Mouse (Mus musculus): Measurements from ENCODE around the gene Pkn2. TPM values are rescaled to one million over a fixed set of nuclear protein-coding genes. Genes with fewer than 3 reads are reported as not detected.

The Pkn2 gene
- total RNA-seq, 4 experiments from 2014 or later: 46.9 to 58.3 (median 49.8) TPM

GRCm38 (mm10) chr3:142834024-142834423, 47.8 kb downstream of the Pkn2 start:
- no peak for DNase-seq (ENCODE audit: low spot score in 2 of 2)

- no peak for DNase-seq (ENCODE audit: low spot score in 2 of 2)
Observed at GRCm38 (mm10) chr3:142832910-142833309, 48.9 kb downstream of the Pkn2 start.

DNA sequence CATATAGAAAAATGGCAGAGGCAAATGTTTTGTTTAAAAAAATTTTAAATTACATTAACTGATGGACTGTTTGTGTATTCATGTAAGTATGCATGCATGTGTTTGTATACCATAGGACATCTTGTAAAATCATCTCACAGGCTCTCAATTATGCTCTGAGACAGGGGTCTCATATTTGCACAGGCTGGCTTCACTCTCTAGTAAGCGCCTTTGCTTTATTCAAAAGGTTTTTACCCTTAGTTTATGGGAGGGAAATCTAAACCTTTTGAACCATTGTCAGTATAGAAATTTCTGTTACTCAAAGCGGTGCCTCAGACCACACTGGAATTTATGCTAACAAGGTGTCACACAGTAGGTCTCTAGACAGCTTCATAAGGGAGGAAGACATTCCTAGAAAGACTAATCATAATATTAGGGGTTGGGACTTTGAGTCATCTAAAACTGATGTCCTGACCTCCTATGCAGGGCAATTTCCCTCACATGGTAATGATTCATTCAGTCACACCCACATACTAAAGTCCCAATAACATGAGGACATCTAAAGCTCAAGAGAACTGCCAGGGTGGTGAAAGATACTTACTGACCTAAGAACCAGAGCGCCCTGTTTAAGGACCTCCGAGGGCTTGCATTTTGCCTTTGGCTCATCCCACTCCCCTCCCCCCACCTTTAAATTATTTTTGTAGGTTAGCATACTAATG, 55.2 kb downstream of the Pkn2 start:
- no peak for DNase-seq (ENCODE audit: low spot score in 2 of 2)

- DNase-seq (ENCODE audit: low spot score in 2 of 2): no peak
Observed at GRCm38 (mm10) chr3:142823606-142824005, 58.2 kb downstream of the Pkn2 start.

DNA sequence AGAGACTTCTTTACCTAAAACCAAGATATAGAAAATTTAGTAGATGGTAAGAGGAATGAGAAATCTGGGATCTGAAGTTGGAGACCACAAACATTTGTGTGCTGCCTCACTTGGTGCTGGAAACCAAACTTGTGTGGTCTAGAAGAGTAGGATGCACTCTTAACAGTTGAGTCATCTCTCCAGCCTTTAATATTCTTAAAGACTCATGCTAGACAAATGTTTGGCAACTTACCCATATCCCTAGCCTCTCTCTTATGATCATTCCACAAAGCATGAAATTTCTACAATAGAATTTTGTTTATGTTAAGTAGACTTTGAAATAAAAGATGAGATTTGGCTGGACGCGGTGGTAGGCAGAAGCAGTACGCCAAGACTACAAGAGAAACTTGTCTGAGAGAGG, 64.3 kb downstream of the Pkn2 start:
- DNase-seq (ENCODE audit: low spot score in 2 of 2): no peak

- DNase-seq (ENCODE audit: low spot score in 2 of 2): no peak
Observed at GRCm38 (mm10) chr3:142811582-142811981, 70.2 kb downstream of the Pkn2 start.

- no peak for DNase-seq (ENCODE audit: low spot score in 2 of 2)
Observed at GRCm38 (mm10) chr3:142795587-142795986, 86.2 kb downstream of the Pkn2 start.

GRCm38 (mm10) chr3:142786423-142787072, 95.3 kb downstream of the Pkn2 start:
- DNase-seq (ENCODE audit: low spot score in 2 of 2): no peak

GRCm38 (mm10) chr3:142777227-142777626, 104.6 kb downstream of the Pkn2 start:
- DNase-seq (ENCODE audit: low spot score in 2 of 2): no peak

- DNase-seq (ENCODE audit: low spot score in 2 of 2): no peak
Observed at GRCm38 (mm10) chr3:142773538-142774191, 108.1 kb downstream of the Pkn2 start.

DNA sequence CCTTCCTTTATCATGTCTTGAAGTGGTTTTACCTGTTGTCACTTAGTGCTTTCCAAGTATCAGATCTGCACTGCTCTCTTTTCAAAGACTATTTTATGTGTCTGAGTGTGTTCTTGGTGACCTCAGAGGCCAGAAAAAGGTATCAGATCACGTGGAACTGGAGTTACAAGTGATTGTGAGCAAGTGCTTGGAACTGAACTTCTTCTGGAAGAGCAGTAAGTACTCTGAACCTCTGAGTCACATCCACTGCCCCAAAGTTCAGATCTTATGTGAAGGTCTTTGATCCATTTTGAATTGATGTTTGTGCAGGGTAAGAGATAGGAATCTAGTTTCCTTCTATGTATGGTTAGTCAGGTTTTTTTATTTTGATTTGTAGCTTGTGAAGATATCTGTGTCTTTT, 111.3 kb downstream of the Pkn2 start:
- DNase-seq (ENCODE audit: low spot score in 2 of 2): no peak

- no peak for DNase-seq (ENCODE audit: low spot score in 2 of 2)
Observed at GRCm38 (mm10) chr3:142768498-142768897, 113.3 kb downstream of the Pkn2 start.

GRCm38 (mm10) chr3:142765778-142766165, 116.0 kb downstream of the Pkn2 start:
- DNase-seq (ENCODE audit: low spot score in 2 of 2): no peak

DNA sequence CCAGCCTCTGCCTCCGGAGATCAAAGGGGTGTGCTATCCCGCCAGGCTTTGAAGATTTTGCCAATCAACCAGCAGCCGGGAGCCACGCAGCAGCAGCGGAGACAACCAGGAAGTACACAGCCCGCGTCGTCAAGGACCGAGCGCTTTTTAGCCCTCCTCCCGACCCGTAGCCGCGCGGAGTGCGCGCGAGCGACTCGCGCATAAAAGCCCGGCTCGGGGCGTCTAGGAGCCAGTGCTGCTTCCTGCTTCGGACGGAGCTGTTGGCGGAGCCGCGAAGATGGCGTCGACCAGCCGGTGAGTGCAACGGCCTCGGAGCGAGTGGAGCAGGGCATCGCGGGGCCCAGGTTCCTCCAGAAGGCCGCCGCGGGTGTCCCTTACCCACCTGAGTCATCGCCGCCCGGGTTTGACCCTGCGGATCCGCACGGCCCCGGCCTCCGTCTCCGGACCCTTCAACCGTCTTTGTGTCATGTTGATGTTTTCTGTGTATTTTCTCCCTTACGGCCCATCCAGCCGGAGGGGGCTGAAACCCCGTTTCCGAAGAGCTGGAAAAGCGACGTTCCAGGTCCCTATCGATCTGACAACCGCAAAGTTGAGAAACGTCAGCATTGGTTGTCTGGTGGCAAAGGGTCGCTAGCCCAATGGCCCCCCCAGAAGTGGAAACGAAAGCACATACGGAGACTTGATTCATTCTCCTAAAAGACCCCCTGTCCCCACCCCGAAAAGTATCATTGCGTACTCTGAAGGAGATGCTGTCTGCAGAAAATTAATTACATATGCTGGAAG, 116.6 kb downstream of the Pkn2 start, which contains the start of gene Gtf2b:
Gene Gtf2b, plus strand, starts transcription at position 51 of the 783 bp plus-strand sequence.
- DNase-seq (ENCODE audit: low spot score in 2 of 2): peak; percentile 73 to 82

GRCm38 (mm10) chr3:142760356-142760755, 121.4 kb downstream of the Pkn2 start:
- DNase-seq (ENCODE audit: low spot score in 2 of 2): no peak

GRCm38 (mm10) chr3:142758593-142758992, 123.2 kb downstream of the Pkn2 start:
- DNase-seq (ENCODE audit: low spot score in 2 of 2): no peak

GRCm38 (mm10) chr3:142757841-142758240, 124.0 kb downstream of the Pkn2 start:
- DNase-seq (ENCODE audit: low spot score in 2 of 2): no peak

DNA sequence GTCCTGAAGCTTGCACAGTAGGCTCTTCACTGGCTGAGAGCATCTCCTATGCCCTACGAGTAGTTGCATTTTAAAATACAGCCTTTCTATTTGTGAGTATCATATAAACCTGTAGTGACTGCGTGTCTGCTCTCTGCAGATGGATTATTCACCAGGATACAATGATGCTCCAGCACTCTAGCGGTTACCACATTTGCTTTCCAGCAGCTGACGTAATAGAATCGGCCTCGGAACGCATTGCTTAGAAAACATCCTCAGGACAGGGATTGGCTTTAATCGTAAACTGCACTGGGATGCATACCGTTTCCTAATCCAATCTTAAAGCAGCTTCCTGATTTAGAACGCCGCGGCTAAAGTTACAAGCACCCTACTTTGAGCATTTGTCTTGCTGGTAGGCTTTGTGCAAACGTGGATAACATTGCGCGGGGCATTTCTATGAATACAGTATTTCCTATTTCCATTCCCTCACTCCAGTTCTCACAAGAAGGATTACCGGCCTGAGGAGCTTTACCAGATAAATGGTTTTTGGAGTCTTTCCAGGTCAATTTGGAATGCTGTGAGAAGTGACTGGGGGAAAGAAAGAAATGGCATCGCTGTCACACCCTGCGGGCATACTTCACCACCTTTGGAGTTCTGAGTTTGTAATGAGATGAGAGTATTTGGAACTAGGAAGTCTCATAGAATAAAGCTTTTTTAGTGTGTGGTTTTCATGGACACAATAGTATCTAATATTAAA, 126.5 kb downstream of the Pkn2 start:
- no peak for DNase-seq (ENCODE audit: low spot score in 2 of 2)

- no peak for DNase-seq (ENCODE audit: low spot score in 2 of 2)
Observed at GRCm38 (mm10) chr3:142749131-142749530, 132.7 kb downstream of the Pkn2 start.

- no peak for DNase-seq (ENCODE audit: low spot score in 2 of 2)
Observed at GRCm38 (mm10) chr3:142747673-142748072, 134.1 kb downstream of the Pkn2 start.

- no peak for DNase-seq (ENCODE audit: low spot score in 2 of 2)
Observed at GRCm38 (mm10) chr3:142745076-142745475, 136.7 kb downstream of the Pkn2 start.
